9 mouse cellular contexts compared by ENCODE assay signal in genomic region chr11:117359870-117360269, GRCm38 (mm10).
DNase-seq lines count a peak whose midpoint lies in the region; ATAC-seq lines count a peak whose summit lies in the region.
"Had no signal": no experiment of that assay in that cellular context is flagged by ENCODE, and none has a peak within 500 bp of the region (broad histone marks: within the 10 kb centered on the region; RNA-seq: fewer than 3 reads in every experiment).

No protein-coding gene starts in this region.

- H3K9me3 ChIP-seq in hindbrain, embryonic 10.5 days = no peaks in the 10 kb centered on the region
- H3K9me3 ChIP-seq in hindbrain, embryonic 16.5 days (ENCODE audit: control insufficient read depth, low read length) = no peaks in the 10 kb centered on the region
- H3K9me3 ChIP-seq: midbrain, embryonic 12.5 days had no signal

- WGBS in hindbrain, embryonic 10.5 days = 76% methylated on average over 5 of the region's 5 CpGs
- 78% methylated on average over 5 of the region's 5 CpGs for WGBS in hindbrain, embryonic 16.5 days

- H3K4me3 ChIP-seq in hindbrain, embryonic 10.5 days = no peak overlapping the region
- H3K4me3 ChIP-seq in hindbrain, embryonic 16.5 days (ENCODE audit: low read length) = no peak overlapping the region
- H3K4me3 ChIP-seq: midbrain, embryonic 12.5 days had no signal

- H3K27ac ChIP-seq in hindbrain, embryonic 10.5 days = no peak overlapping the region
- no peak overlapping the region for H3K27ac ChIP-seq in hindbrain, embryonic 16.5 days (ENCODE audit: low read depth, low read length)
- H3K27ac ChIP-seq: midbrain, embryonic 12.5 days had no signal

- no peaks in the 10 kb centered on the region for H3K27me3 ChIP-seq in hindbrain, embryonic 10.5 days (ENCODE audit: insufficient read depth, poor library complexity, severe bottlenecking)
- H3K27me3 ChIP-seq in hindbrain, embryonic 16.5 days (replicated peaks; ENCODE audit: control insufficient read depth, insufficient read depth, low read length) = no peaks in the 10 kb centered on the region
- H3K27me3 ChIP-seq: midbrain, embryonic 12.5 days had no signal

- peaks cover 9% of the 10 kb centered on the region for H3K4me1 ChIP-seq in hindbrain, embryonic 10.5 days (replicated peaks)
- no peaks in the 10 kb centered on the region for H3K4me1 ChIP-seq in hindbrain, embryonic 16.5 days (ENCODE audit: control insufficient read depth, insufficient read depth, low read depth, low read length)
- H3K4me1 ChIP-seq: midbrain, embryonic 12.5 days had no signal

- peak; percentile 73 for DNase-seq in hindbrain, embryonic 10.5 days (ENCODE audit: low spot score)
- DNase-seq in T-cell, adult 2 months (ENCODE audit: low spot score) = peak; percentile 70
- peak; percentile 80 for DNase-seq in embryo, embryonic 10 days (ENCODE audit: low spot score)
- peak; percentile 29 for DNase-seq in heart, postnatal 25 days (ENCODE audit: low spot score)
- DNase-seq in left cerebral cortex, postnatal 25 days (ENCODE audit: low spot score in 2 of 2) = peak; percentile 69 to 77
- peak; percentile 40 to 49 for DNase-seq in thymus, adult 18-20 months

- peaks cover 84% of the 10 kb centered on the region for H3K36me3 ChIP-seq in hindbrain, embryonic 10.5 days
- peaks cover 45% of the 10 kb centered on the region for H3K36me3 ChIP-seq in hindbrain, embryonic 16.5 days (ENCODE audit: control insufficient read depth, insufficient read depth, low read length)

- intact Hi-C loops in heart, postnatal 25 days (cut with DNase I) = loop anchor here (2.0 kb wide), 2 partner anchors 47 to 179 kb away; no protein-coding TSS in a partner anchor
- intact Hi-C loops in left cerebral cortex, postnatal 25 days (cut with DNase I) = loop anchor here (5.0 kb wide), 2 partner anchors 43 to 288 kb away; no protein-coding TSS in a partner anchor

- H3K4me2 ChIP-seq in hindbrain, embryonic 16.5 days (ENCODE audit: low read length) = no peak overlapping the region
- H3K4me2 ChIP-seq: midbrain, embryonic 12.5 days had no signal

- no peak for ATAC-seq in hindbrain, embryonic 16.5 days
- ATAC-seq in neutrophil, adult 5-6 weeks (ENCODE audit: extremely low read depth, insufficient number of reproducible peaks, low FRiP score, poor library complexity, severe bottlenecking) = peak; percentile 43

- no peak overlapping the region for H3K9ac ChIP-seq in hindbrain, embryonic 16.5 days (ENCODE audit: low read depth, low read length)
- H3K9ac ChIP-seq: midbrain, embryonic 12.5 days had no signal

Comparison
In these comparisons a context has a peak if more than half of its experiments do, and no peak if none do; other contexts are left out.
1. DNase-seq: peak in every context shown above with its lines; median percentile 80 in embryo, embryonic 10 days; 73 in hindbrain, embryonic 10.5 days; 73 in left cerebral cortex, postnatal 25 days; 70 in T-cell, adult 2 months; 44 in thymus, adult 18-20 months; 29 in heart, postnatal 25 days.